Mouse (Mus musculus): ENCODE data around the gene Tcl1.
"Not testable (repeated sequence)": the region's sequence is repeated elsewhere in the genome, so short reads cannot be mapped to it uniquely, and the experiment has no call there.

- not testable (repeated sequence) for TF ChIP-seq CTCF (IDR thresholded peaks at IDR 0.05; ENCODE audit: extremely low read depth, insufficient read depth, insufficient read length, insufficient replicate concordance); POLR2A (IDR thresholded peaks at IDR 0.05; ENCODE audit: low read depth, low read length)
Observed at GRCm38 (mm10) chr12:105181040-105181644, 41.5 kb downstream of the Tcl1 start.

All from spleen, adult 2 months (tissue).